Mouse (Mus musculus): ENCODE data around the gene Pitpnm3. TPM values are rescaled to one million over a fixed set of nuclear protein-coding genes. Genes with fewer than 3 reads are reported as not detected.

The Pitpnm3 gene
- polyA plus RNA-seq, 2 experiments, result 0.01 to 0.13 TPM

- Histone ChIP-seq H3K27ac (no peak overlapping the region), H3K4me3 (ENCODE audit: insufficient read depth in 1 of 2, low read depth in 2 of 2, low read length in 2 of 2) (no peak overlapping the region), H3K4me2 (ENCODE audit: low read depth) (no peak overlapping the region), H3K9me3 (ENCODE audit: control insufficient read depth, low read length) (no peaks in the 10 kb centered on the region), H3K36me3 (replicated peaks; ENCODE audit: control insufficient read depth, insufficient read depth, low read depth) (no peaks in the 10 kb centered on the region), H3K9ac (replicated peaks) (no peak overlapping the region), H3K4me1 (replicated peaks; ENCODE audit: control insufficient read depth in 2 of 2, insufficient read depth in 2 of 2, low read length in 1 of 2) (no peaks in the 10 kb centered on the region), H3K27me3 (ENCODE audit: control insufficient read depth, insufficient read depth, low read length) (no peaks in the 10 kb centered on the region)
- 53% methylated on average over 2 of the region's 2 CpGs for WGBS (ENCODE audit: insufficient replicate concordance)
- DNase-seq (ENCODE audit: low read depth in 3 of 3, low spot score in 3 of 3) (no peak), ATAC-seq (ENCODE audit: insufficient read depth) (no peak)
- TF ChIP-seq EP300 (IDR thresholded peaks at IDR 0.05; ENCODE audit: low read depth) (no peak), CTCF (IDR thresholded peaks at IDR 0.05; ENCODE audit: low read depth) (no peak)
Observed at GRCm38 (mm10) chr11:72151120-72151519, 15.5 kb upstream of the Pitpnm3 start.

- no peak overlapping the region for H3K4me3 ChIP-seq (ENCODE audit: insufficient read depth in 1 of 2, low read depth in 2 of 2, low read length in 2 of 2)
- DNase-seq (ENCODE audit: low read depth in 3 of 3, low spot score in 3 of 3), result no peak
- no peaks in the 10 kb centered on the region for H3K36me3 ChIP-seq (replicated peaks; ENCODE audit: control insufficient read depth, insufficient read depth, low read depth)
- no peak for ATAC-seq (ENCODE audit: insufficient read depth)
- H3K4me1 ChIP-seq (replicated peaks; ENCODE audit: control insufficient read depth in 2 of 2, insufficient read depth in 2 of 2, low read length in 1 of 2), result no peaks in the 10 kb centered on the region
- no peaks in the 10 kb centered on the region; the same call in 1 of the 2 replicates for H3K27me3 ChIP-seq (ENCODE audit: control insufficient read depth, insufficient read depth, low read length)
- TF ChIP-seq CTCF (IDR thresholded peaks at IDR 0.05; ENCODE audit: low read depth) (no peak), EP300 (IDR thresholded peaks at IDR 0.05; ENCODE audit: low read depth) (no peak)
- no peak overlapping the region for H3K9ac ChIP-seq (replicated peaks)
- H3K9me3 ChIP-seq (ENCODE audit: control insufficient read depth, low read length), result no peaks in the 10 kb centered on the region
- H3K4me2 ChIP-seq (ENCODE audit: low read depth), result no peak overlapping the region
- no peak overlapping the region for H3K27ac ChIP-seq
- WGBS (ENCODE audit: insufficient replicate concordance), result 62% methylated on average over 3 of the region's 3 CpGs
Observed at GRCm38 (mm10) chr11:72147910-72148309, 12.3 kb upstream of the Pitpnm3 start.

GRCm38 (mm10) chr11:72145877-72146248 is 10.3 kb upstream of the Pitpnm3 start:
- Histone ChIP-seq H3K36me3 (replicated peaks; ENCODE audit: control insufficient read depth, insufficient read depth, low read depth) (no peaks in the 10 kb centered on the region), H3K9ac (replicated peaks) (no peak overlapping the region), H3K27ac (no peak overlapping the region), H3K4me3 (ENCODE audit: insufficient read depth in 1 of 2, low read depth in 2 of 2, low read length in 2 of 2) (no peak overlapping the region), H3K4me1 (replicated peaks; ENCODE audit: control insufficient read depth in 2 of 2, insufficient read depth in 2 of 2, low read length in 1 of 2) (no peaks in the 10 kb centered on the region), H3K4me2 (ENCODE audit: low read depth) (no peak overlapping the region), H3K27me3 (ENCODE audit: control insufficient read depth, insufficient read depth, low read length) (no peaks in the 10 kb centered on the region; the same call in 1 of the 2 replicates), H3K9me3 (ENCODE audit: control insufficient read depth, low read length) (no peaks in the 10 kb centered on the region)
- no peak for DNase-seq (ENCODE audit: low read depth in 3 of 3, low spot score in 3 of 3)
- ATAC-seq (ENCODE audit: insufficient read depth), result no peak
- WGBS (ENCODE audit: insufficient replicate concordance), result 57% methylated on average over 1 of the region's 1 CpGs
- no peak for TF ChIP-seq EP300 (IDR thresholded peaks at IDR 0.05; ENCODE audit: low read depth)
- TF ChIP-seq CTCF (IDR thresholded peaks at IDR 0.05; ENCODE audit: low read depth), result no peak

- Histone ChIP-seq H3K4me1 (replicated peaks; ENCODE audit: control insufficient read depth in 2 of 2, insufficient read depth in 2 of 2, low read length in 1 of 2) (no peaks in the 10 kb centered on the region), H3K4me2 (ENCODE audit: low read depth) (no peak overlapping the region), H3K27me3 (ENCODE audit: control insufficient read depth, insufficient read depth, low read length) (no peaks in the 10 kb centered on the region; the same call in 1 of the 2 replicates), H3K9ac (replicated peaks) (no peak overlapping the region), H3K4me3 (ENCODE audit: insufficient read depth in 1 of 2, low read depth in 2 of 2, low read length in 2 of 2) (no peak overlapping the region), H3K9me3 (ENCODE audit: control insufficient read depth, low read length) (no peaks in the 10 kb centered on the region), H3K27ac (no peak overlapping the region), H3K36me3 (replicated peaks; ENCODE audit: control insufficient read depth, insufficient read depth, low read depth) (no peaks in the 10 kb centered on the region)
- ATAC-seq (ENCODE audit: insufficient read depth) (no peak), DNase-seq (ENCODE audit: low read depth in 3 of 3, low spot score in 3 of 3) (peak in 2 of 3 experiments; percentile 12 to 19)
- 4% methylated on average over 2 of the region's 2 CpGs for WGBS (ENCODE audit: insufficient replicate concordance)
- TF ChIP-seq EP300 (IDR thresholded peaks at IDR 0.05; ENCODE audit: low read depth), result no peak
- peak; percentile 73 for TF ChIP-seq CTCF (IDR thresholded peaks at IDR 0.05; ENCODE audit: low read depth)
Observed at GRCm38 (mm10) chr11:72145182-72145876, 9.8 kb upstream of the Pitpnm3 start.

- H3K27ac ChIP-seq, result no peak overlapping the region
- no peaks in the 10 kb centered on the region for H3K9me3 ChIP-seq (ENCODE audit: control insufficient read depth, low read length)
- H3K4me1 ChIP-seq (replicated peaks; ENCODE audit: control insufficient read depth in 2 of 2, insufficient read depth in 2 of 2, low read length in 1 of 2), result no peaks in the 10 kb centered on the region
- H3K9ac ChIP-seq (replicated peaks), result no peak overlapping the region
- TF ChIP-seq CTCF (IDR thresholded peaks at IDR 0.05; ENCODE audit: low read depth) (no peak), EP300 (IDR thresholded peaks at IDR 0.05; ENCODE audit: low read depth) (no peak)
- H3K4me3 ChIP-seq (ENCODE audit: insufficient read depth in 1 of 2, low read depth in 2 of 2, low read length in 2 of 2), result no peak overlapping the region
- H3K36me3 ChIP-seq (replicated peaks; ENCODE audit: control insufficient read depth, insufficient read depth, low read depth), result no peaks in the 10 kb centered on the region
- DNase-seq (ENCODE audit: low read depth in 3 of 3, low spot score in 3 of 3), result no peak
- WGBS (ENCODE audit: insufficient replicate concordance), result 45% methylated on average over 10 of the region's 10 CpGs
- no peaks in the 10 kb centered on the region; the same call in 1 of the 2 replicates for H3K27me3 ChIP-seq (ENCODE audit: control insufficient read depth, insufficient read depth, low read length)
- ATAC-seq (ENCODE audit: insufficient read depth), result no peak
- no peak overlapping the region for H3K4me2 ChIP-seq (ENCODE audit: low read depth)
Observed at GRCm38 (mm10) chr11:72142889-72143288, 7.3 kb upstream of the Pitpnm3 start.

All from liver, embryonic 14.5 days (tissue).